Mouse (Mus musculus) liver, adult 2 months (tissue): ENCODE results near the gene Tmbim1.

Source experiments
- CTCF ChIP-seq: fragments of 200-500 bp; IDR thresholded peaks from 2 replicates; pipeline ENCODE4 v1.5.1; 2011; ENCODE audit warnings: low read depth, low read length, control low read depth
- POLR2A ChIP-seq: fragments of 200-500 bp; IDR thresholded peaks from 2 replicates; pipeline ENCODE4 v1.6.1; 2011; ENCODE audit warnings: low read length, control low read depth; ENCODE audit not compliant: insufficient read depth; ENCODE audit errors: extremely low read depth

- TF ChIP-seq POLR2A (no peak), CTCF (no peak)
Observed at GRCm38 (mm10) chr1:74297269-74297668, 8.2 kb downstream of the Tmbim1 start.
